Mouse (Mus musculus) embryonic fibroblast, embryonic 13.5 days (primary cell): ENCODE results near the gene Dnaja3.

ENCODE experiments used
- CTCF ChIP-seq: IDR thresholded peaks from 2 replicates; pipeline ENCODE4 v1.5.1; 2011; ENCODE audit warnings: mild to moderate bottlenecking, control low read depth, low read length, moderate library complexity, borderline replicate concordance; ENCODE audit not compliant: insufficient read depth
- POLR2A ChIP-seq: IDR thresholded peaks from 2 replicates; pipeline ENCODE4 v1.6.1; 2011; ENCODE audit warnings: low read depth, mild to moderate bottlenecking, control low read depth, low read length, moderate library complexity

DNA sequence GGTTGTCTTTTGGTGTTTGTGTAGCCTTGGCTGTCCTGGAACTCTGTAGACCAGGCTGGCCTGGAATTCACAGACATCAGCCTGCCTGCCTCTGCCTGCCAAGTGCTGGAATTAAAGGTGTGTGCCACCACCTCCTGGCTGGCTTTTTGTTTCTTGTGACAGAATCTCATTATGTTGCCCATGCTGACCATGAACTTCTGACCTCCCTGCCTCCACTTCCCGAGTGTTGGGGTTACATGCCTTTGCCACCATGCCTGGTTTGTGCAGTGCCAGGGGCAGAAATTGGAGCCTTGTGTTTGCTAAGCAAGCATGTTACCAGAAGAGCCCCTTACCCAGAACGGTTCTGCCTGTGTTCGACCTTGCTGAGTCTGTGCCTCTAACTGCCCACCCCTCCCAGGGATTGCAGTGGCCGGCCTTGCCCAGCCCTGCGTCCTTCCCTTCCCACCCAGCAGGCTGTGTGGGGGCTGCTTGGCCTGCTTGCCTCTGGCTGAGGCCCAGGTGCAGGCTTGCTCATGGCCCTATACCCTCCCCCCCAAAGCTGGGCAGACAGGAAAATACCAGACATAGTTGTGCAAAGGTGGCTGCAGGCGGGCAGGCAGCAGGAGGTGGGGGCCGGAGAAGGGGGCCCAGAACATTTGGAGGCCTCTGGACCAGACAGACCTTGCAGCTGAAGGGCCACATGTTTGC is 36.9 kb upstream of the Dnaja3 start:
- TF ChIP-seq CTCF: no peak
- no peak for TF ChIP-seq POLR2A
